Mouse (Mus musculus): Measurements from ENCODE around the gene Zcchc9. TPM values are rescaled to one million over a fixed set of nuclear protein-coding genes. Genes with fewer than 3 reads are reported as not detected.
"Not testable (repeated sequence)": the region's sequence is repeated elsewhere in the genome, so short reads cannot be mapped to it uniquely, and the experiment has no call there.

Gene Zcchc9
- polyA plus RNA-seq, 1 experiment from 2014 or later, result 22.9 TPM

DNA sequence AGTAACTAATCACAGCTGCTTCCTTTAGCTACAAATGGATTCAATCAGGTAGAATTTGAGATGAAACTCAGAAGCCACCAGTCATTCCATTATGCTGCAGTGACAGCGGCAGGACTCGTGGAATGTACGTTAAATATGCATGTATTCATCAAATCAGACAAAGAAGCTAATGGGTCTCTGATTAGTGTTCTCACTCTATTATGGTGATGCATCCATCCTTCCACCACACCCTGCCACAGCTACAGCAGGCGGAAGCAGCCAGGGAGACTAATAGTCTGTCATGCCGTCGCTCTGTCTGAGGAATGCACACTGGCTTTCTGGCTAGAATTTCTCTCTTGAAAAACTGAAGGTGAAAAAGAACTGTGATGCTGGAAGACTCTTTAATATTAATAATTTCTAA, 11.5 kb downstream of the Zcchc9 start:
- no peaks in the 10 kb centered on the region for H3K4me1 ChIP-seq
- 0 out of 2 replicates have a peak overlapping the region, but pooled peaks have one; percentile 4 for H3K27ac ChIP-seq (replicated peaks)
- no peak overlapping the region for H3K9ac ChIP-seq (replicated peaks)
- peak; percentile 55; the same call in 1 of the 2 replicates for ATAC-seq (replicated peaks)
- peaks cover 57% of the 10 kb centered on the region for H3K36me3 ChIP-seq
- WGBS, result 56% methylated on average over 6 of the region's 6 CpGs
- no peak overlapping the region for H3K4me3 ChIP-seq
- H3K4me2 ChIP-seq (replicated peaks), result no peak overlapping the region
- H3K9me3 ChIP-seq, result no peaks in the 10 kb centered on the region
- H3K27me3 ChIP-seq, result no peaks in the 10 kb centered on the region

GRCm38 (mm10) chr13:91795593-91795992, 11.9 kb downstream of the Zcchc9 start:
- Histone ChIP-seq H3K27ac (replicated peaks) (0 out of 2 replicates have a peak overlapping the region, but pooled peaks have one; percentile 4), H3K4me1 (no peaks in the 10 kb centered on the region), H3K9me3 (no peaks in the 10 kb centered on the region), H3K4me3 (no peak overlapping the region), H3K9ac (replicated peaks) (no peak overlapping the region), H3K4me2 (replicated peaks) (no peak overlapping the region), H3K27me3 (no peaks in the 10 kb centered on the region), H3K36me3 (peaks cover 53% of the 10 kb centered on the region)
- no peak; the same call in 1 of the 2 replicates for ATAC-seq (replicated peaks)
- WGBS, result 83% methylated on average over 10 of the region's 10 CpGs

GRCm38 (mm10) chr13:91794926-91795436, 12.5 kb downstream of the Zcchc9 start:
- H3K4me1 ChIP-seq, result no peaks in the 10 kb centered on the region
- ATAC-seq (replicated peaks), result no peak
- no peak overlapping the region for H3K4me3 ChIP-seq
- no peaks in the 10 kb centered on the region for H3K9me3 ChIP-seq
- no peaks in the 10 kb centered on the region for H3K27me3 ChIP-seq
- no peak overlapping the region for H3K27ac ChIP-seq (replicated peaks)
- no peak overlapping the region for H3K4me2 ChIP-seq (replicated peaks)
- H3K9ac ChIP-seq (replicated peaks), result no peak overlapping the region
- whole genome bisulfite sequencing, result 97% methylated on average over 13 of the region's 13 CpGs
- peaks cover 47% of the 10 kb centered on the region for H3K36me3 ChIP-seq

DNA sequence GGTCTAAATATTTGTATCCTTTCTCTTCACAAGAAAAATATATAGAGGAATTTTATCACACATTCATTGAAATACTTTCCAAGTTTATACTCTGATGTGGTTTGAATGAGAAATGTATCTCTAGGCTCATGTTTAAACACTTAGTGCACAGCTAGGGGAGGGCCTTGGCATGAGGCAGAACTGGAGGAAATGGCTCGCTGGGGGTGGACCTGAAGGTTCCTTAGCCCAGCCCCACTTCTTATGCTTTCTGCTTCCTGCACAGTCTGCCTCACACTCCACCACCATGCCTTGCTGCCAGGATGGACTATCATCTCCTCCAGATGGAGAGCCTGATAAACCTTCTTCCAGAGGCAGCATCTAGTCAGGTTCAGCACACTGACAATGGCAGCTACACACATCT, 15.5 kb downstream of the Zcchc9 start:
- Histone ChIP-seq H3K27ac (replicated peaks) (no peak overlapping the region), H3K4me1 (no peaks in the 10 kb centered on the region), H3K9me3 (no peaks in the 10 kb centered on the region), H3K4me2 (replicated peaks) (no peak overlapping the region), H3K27me3 (no peaks in the 10 kb centered on the region), H3K9ac (replicated peaks) (no peak overlapping the region), H3K4me3 (no peak overlapping the region), H3K36me3 (peaks cover 19% of the 10 kb centered on the region)
- 75% methylated on average over 1 of the region's 1 CpGs for WGBS
- no peak for ATAC-seq (replicated peaks)

DNA sequence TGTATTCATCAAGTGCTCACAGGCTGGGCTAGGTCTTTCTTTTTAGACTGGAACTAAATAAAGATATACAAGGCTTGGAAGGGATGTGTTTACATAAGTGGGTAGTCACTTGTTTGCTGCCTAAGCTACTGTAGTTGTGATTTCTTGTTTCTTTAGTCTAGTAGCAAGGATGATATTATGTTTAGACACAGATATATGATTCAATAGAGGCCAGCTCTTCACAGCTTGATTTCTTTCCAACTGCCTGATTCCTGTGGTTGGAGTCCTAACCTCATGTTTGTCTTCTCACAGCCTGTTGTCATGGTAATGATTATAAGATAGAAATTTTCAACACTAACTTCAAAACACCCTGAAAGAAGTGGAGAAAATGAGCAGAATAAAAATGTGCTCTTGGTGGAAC, 27.6 kb downstream of the Zcchc9 start:
- no peaks in the 10 kb centered on the region for H3K9me3 ChIP-seq
- no peaks in the 10 kb centered on the region for H3K4me1 ChIP-seq
- H3K9ac ChIP-seq (replicated peaks), result no peak overlapping the region
- no peak overlapping the region for H3K4me3 ChIP-seq
- H3K27me3 ChIP-seq, result no peaks in the 10 kb centered on the region
- no peak overlapping the region for H3K4me2 ChIP-seq (replicated peaks)
- no peak overlapping the region for H3K27ac ChIP-seq (replicated peaks)
- ATAC-seq (replicated peaks), result no peak
- no peaks in the 10 kb centered on the region for H3K36me3 ChIP-seq

DNA sequence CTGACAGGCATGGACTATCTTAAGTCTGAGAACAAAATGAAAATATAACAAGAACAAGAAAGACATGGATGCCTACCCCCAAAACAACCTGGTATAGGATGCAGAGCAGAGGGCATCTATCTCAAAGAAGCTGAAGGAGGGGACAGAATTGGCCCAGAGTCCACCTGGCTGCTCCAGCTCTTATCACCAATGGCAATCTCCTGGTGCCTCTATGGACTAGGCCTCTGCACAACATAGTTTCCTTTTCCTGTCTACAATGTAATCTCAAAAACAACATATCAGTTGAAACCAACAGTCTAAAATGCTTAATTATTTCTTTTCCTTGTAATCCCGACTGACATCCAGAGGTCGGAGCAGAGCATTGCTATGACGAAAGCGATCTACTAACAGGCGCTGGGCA, 29.4 kb downstream of the Zcchc9 start:
- H3K4me2 ChIP-seq (replicated peaks), result no peak overlapping the region
- H3K9ac ChIP-seq (replicated peaks), result no peak overlapping the region
- no peak overlapping the region for H3K27ac ChIP-seq (replicated peaks)
- no peak overlapping the region for H3K4me3 ChIP-seq
- ATAC-seq (replicated peaks), result no peak
- 97% methylated on average over 5 of the region's 5 CpGs for WGBS
- H3K36me3 ChIP-seq, result no peaks in the 10 kb centered on the region
- H3K27me3 ChIP-seq, result no peaks in the 10 kb centered on the region
- H3K9me3 ChIP-seq, result no peaks in the 10 kb centered on the region
- H3K4me1 ChIP-seq, result no peaks in the 10 kb centered on the region

GRCm38 (mm10) chr13:91768683-91769651, 38.5 kb downstream of the Zcchc9 start:
- H3K9me3 ChIP-seq, result no peaks in the 10 kb centered on the region
- no peak overlapping the region for H3K9ac ChIP-seq (replicated peaks)
- WGBS, result 78% methylated on average over 9 of the region's 9 CpGs
- no peak for ATAC-seq (replicated peaks)
- no peak overlapping the region for H3K4me3 ChIP-seq
- no peak overlapping the region for H3K27ac ChIP-seq (replicated peaks)
- H3K36me3 ChIP-seq, result no peaks in the 10 kb centered on the region
- no peaks in the 10 kb centered on the region for H3K27me3 ChIP-seq
- H3K4me2 ChIP-seq (replicated peaks), result no peak overlapping the region
- no peaks in the 10 kb centered on the region for H3K4me1 ChIP-seq

GRCm38 (mm10) chr13:91765627-91766026, 41.9 kb downstream of the Zcchc9 start:
- H3K27ac ChIP-seq (replicated peaks), result no peak overlapping the region
- no peak overlapping the region for H3K4me2 ChIP-seq (replicated peaks)
- no peaks in the 10 kb centered on the region for H3K4me1 ChIP-seq
- ATAC-seq (replicated peaks), result no peak
- no peaks in the 10 kb centered on the region for H3K9me3 ChIP-seq
- no peaks in the 10 kb centered on the region for H3K36me3 ChIP-seq
- no peaks in the 10 kb centered on the region for H3K27me3 ChIP-seq
- H3K4me3 ChIP-seq, result no peak overlapping the region
- WGBS, result 92% methylated on average over 4 of the region's 4 CpGs
- H3K9ac ChIP-seq (replicated peaks), result no peak overlapping the region

GRCm38 (mm10) chr13:91763654-91764053, 43.9 kb downstream of the Zcchc9 start:
- not testable (repeated sequence) for H3K4me1 ChIP-seq; H3K9me3 ChIP-seq; H3K27me3 ChIP-seq; H3K9ac ChIP-seq (replicated peaks); H3K4me2 ChIP-seq (replicated peaks); H3K4me3 ChIP-seq; H3K36me3 ChIP-seq; H3K27ac ChIP-seq (replicated peaks); ATAC-seq (replicated peaks)
- 90% methylated on average over 3 of the region's 3 CpGs for WGBS

GRCm38 (mm10) chr13:91761654-91762445, 45.7 kb downstream of the Zcchc9 start:
- H3K4me3 ChIP-seq, result no peak overlapping the region
- H3K4me1 ChIP-seq, result no peaks in the 10 kb centered on the region
- H3K36me3 ChIP-seq, result no peaks in the 10 kb centered on the region
- H3K27ac ChIP-seq (replicated peaks), result no peak overlapping the region
- no peak overlapping the region for H3K9ac ChIP-seq (replicated peaks)
- no peak overlapping the region for H3K4me2 ChIP-seq (replicated peaks)
- WGBS, result 91% methylated on average over 6 of the region's 6 CpGs
- ATAC-seq (replicated peaks), result no peak
- H3K27me3 ChIP-seq, result no peaks in the 10 kb centered on the region
- no peaks in the 10 kb centered on the region for H3K9me3 ChIP-seq

- H3K4me3 ChIP-seq, result no peak overlapping the region
- no peaks in the 10 kb centered on the region for H3K4me1 ChIP-seq
- H3K9ac ChIP-seq (replicated peaks), result no peak overlapping the region
- H3K36me3 ChIP-seq, result no peaks in the 10 kb centered on the region
- no peak overlapping the region for H3K27ac ChIP-seq (replicated peaks)
- no peaks in the 10 kb centered on the region for H3K9me3 ChIP-seq
- 91% methylated on average over 8 of the region's 8 CpGs for WGBS
- no peak overlapping the region for H3K4me2 ChIP-seq (replicated peaks)
- no peaks in the 10 kb centered on the region for H3K27me3 ChIP-seq
- no peak for ATAC-seq (replicated peaks)
Observed at GRCm38 (mm10) chr13:91760302-91761050, 47.0 kb downstream of the Zcchc9 start.

Measured in forebrain, embryonic 15.5 days (tissue).